Mouse (Mus musculus): ENCODE measurements around the gene Gsta4. TPM values are rescaled to one million over a fixed set of nuclear protein-coding genes. Genes with fewer than 3 reads are reported as not detected.
"Not testable (repeated sequence)": the region's sequence is repeated elsewhere in the genome, so short reads cannot be mapped to it uniquely, and the experiment has no call there.

The Gsta4 gene
- polyA plus RNA-seq, 1 experiment from 2014 or later: 18.1 TPM

DNA sequence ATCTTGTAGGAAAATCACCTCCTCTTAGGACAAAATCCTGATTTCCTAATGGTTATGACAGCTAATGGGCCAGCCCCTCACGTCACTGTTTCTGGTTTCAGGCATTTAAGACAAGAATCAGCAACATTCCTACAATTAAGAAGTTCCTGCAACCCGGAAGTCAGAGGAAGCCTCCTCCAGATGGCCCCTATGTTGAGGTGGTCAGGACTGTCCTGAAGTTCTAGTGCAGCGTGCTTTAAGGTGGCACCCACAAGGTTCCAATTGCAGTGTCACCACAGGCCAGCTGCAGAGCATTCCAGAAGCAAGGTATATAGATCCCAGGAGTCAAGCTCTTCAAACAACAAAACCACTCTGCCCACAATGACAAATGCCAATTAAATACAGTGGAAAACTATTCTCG, 26.4 kb downstream of the Gsta4 start:
- H3K27me3 ChIP-seq: no peaks in the 10 kb centered on the region
- no peak for DNase-seq (ENCODE audit: low read depth, low spot score)
- ATAC-seq: no peak
- TF ChIP-seq CTCF (IDR thresholded peaks at IDR 0.05): no peak
- in situ Hi-C loops (cut with MboI; ENCODE audit: low pct_unique_long_range_greater_than_20kb): loop anchor here (25.0 kb wide), 1 partner anchor 103 kb away; the partner anchor contains the start of gene Omt2a
- POLR2A ChIA-PET: no interaction called here
- CTCF ChIA-PET: no interaction called here

DNA sequence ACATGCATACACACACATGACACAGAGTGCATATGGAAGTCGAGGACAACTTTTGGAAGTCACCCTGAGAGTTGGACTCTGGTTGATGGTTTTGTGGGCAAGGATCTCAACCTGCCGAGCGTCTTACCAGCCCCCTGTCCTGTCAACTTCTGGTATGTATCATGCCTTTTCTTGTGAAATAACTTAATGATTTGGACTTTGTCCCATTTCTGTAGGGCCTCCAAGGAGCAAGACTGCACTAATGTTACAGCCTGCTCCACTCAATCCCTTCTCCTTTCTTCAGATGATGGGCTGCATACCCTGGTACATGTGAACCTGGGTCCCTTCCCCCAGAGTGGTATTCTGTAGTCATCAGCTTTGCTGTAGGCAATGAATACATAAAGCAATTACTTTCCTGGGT, 27.5 kb downstream of the Gsta4 start:
- in situ Hi-C loops (cut with MboI; ENCODE audit: low pct_unique_long_range_greater_than_20kb): loop anchor here (25.0 kb wide), 1 partner anchor 102 kb away; the partner anchor contains the start of gene Omt2a
- ATAC-seq: no peak
- no peaks in the 10 kb centered on the region for H3K27me3 ChIP-seq
- DNase-seq (ENCODE audit: low read depth, low spot score): no peak
- POLR2A ChIA-PET: no interaction called here
- TF ChIP-seq CTCF (IDR thresholded peaks at IDR 0.05): no peak
- CTCF ChIA-PET: no interaction called here

DNA sequence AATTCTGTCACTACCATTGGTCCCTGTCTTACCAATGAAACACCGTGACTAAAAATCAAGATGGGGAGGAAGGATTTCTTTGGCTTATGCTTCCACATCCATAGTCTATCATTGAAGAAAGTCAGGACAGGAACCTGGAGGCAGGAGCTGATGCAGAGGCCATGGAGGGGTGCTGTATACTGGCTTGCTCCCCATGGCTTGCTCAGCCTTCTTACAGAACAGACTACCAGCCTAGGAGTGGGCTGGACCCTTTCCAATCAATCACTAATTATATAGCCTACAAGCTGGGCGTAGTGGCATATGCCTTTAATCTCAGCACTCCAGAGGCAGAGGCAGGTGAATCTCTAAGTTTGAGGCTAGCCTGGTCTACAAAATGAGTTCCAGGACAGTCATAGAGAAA, 28.2 kb downstream of the Gsta4 start:
- TF ChIP-seq CTCF (IDR thresholded peaks at IDR 0.05): no peak
- DNase-seq (ENCODE audit: low read depth, low spot score): no peak
- no peak for ATAC-seq
- ChIA-PET CTCF (no interaction called here), POLR2A (no interaction called here)
- in situ Hi-C loops (cut with MboI; ENCODE audit: low pct_unique_long_range_greater_than_20kb): loop anchor here (25.0 kb wide), 1 partner anchor 101 kb away; the partner anchor contains the start of gene Omt2a
- H3K27me3 ChIP-seq: no peaks in the 10 kb centered on the region

DNA sequence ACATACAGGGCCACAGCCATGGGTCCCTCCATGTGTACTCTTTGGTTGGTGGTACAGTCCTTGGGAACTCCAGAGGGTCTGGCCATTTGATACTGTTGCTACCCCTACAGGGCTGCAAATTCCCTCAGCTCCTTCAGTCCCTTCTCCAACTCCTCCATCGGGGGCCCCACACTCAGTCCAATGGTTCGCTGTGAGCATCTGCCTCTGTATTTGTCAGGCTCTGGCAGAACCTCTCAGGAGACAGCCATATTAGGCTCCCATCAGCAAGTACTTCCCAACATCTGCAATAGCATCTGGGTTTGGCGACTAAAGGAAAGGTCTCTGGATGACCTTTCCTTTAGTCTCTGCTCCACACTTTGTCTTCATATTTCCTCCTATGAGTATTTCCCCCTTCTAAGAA, 28.9 kb downstream of the Gsta4 start:
- ChIA-PET CTCF (interaction anchor here (1.2 kb wide), 1 partner anchor 17 kb away, joined by 3 read pairs; no protein-coding TSS in a partner anchor), POLR2A (no interaction called here)
- no peak for DNase-seq (ENCODE audit: low read depth, low spot score)
- in situ Hi-C loops (cut with MboI; ENCODE audit: low pct_unique_long_range_greater_than_20kb): loop anchor here (25.0 kb wide), 1 partner anchor 101 kb away; the partner anchor contains the start of gene Omt2a
- no peak for TF ChIP-seq CTCF (IDR thresholded peaks at IDR 0.05)
- H3K27me3 ChIP-seq: no peaks in the 10 kb centered on the region
- no peak for ATAC-seq

DNA sequence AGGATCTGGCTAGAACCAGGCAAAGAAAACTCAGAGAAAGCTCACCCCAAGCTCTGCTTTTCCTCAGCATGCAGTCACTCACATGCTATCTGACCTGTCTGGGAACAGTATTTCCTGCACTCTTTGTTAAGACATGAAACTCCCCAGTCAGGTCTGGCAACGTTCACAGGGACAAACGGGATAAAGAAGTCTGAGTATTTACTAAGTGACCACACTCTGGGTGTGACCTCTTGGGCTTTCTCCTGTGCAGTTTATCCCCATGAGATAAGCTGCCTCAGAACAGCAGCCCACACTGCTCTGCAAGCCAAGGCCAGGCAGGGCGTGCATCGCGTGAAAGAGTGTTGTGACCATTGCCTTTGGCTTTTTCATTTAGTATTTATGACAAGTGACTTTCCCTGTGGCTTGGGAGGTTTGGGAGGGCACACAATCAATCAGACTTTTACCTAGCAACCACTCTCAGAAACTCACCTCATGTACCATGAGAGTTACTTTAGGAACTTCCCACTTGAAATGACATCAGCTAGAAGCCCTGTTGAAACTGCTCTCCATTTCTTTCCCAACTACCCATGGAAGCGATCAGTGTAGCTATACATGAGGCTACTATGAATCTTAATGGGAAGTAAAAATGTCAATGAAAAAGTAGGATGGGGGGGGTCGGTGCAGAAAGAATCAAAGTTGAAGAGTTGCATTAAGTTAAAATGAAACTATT, 29.9 kb downstream of the Gsta4 start:
- TF ChIP-seq CTCF (IDR thresholded peaks at IDR 0.05): no peak
- POLR2A ChIA-PET: no interaction called here
- no peak for ATAC-seq
- H3K27me3 ChIP-seq: no peaks in the 10 kb centered on the region
- in situ Hi-C loops (cut with MboI; ENCODE audit: low pct_unique_long_range_greater_than_20kb): loop anchor here (25.0 kb wide), 1 partner anchor 100 kb away; the partner anchor contains the start of gene Omt2a
- no peak for DNase-seq (ENCODE audit: low read depth, low spot score)
- CTCF ChIA-PET: interaction anchor here (1.2 kb wide), 1 partner anchor 18 kb away, joined by 3 read pairs; no protein-coding TSS in a partner anchor

DNA sequence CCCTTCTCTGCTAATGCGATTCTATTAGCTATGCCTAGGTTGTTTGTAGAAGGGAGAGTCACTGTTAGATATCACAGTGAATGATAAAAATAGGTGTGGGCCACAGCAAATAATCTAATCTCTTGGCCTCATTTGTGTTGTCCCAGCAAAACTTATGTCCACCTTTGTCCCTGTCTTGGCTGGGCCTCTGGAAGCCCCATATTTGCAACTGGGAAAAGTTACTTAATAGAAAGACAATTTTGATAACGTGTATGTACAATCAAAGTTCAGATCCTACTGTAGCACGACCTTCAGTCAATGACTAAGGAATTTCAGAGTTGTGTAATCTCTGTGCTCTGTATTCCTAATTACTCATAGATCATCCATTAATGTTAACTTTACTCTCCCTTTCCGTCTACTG, 34.5 kb downstream of the Gsta4 start:
- H3K27me3 ChIP-seq: no peaks in the 10 kb centered on the region
- ATAC-seq: no peak
- ChIA-PET CTCF (interaction anchor here (0.8 kb wide), 1 partner anchor 13 kb away, joined by 3 read pairs; no protein-coding TSS in a partner anchor), POLR2A (no interaction called here)
- TF ChIP-seq CTCF (IDR thresholded peaks at IDR 0.05): no peak
- no peak for DNase-seq (ENCODE audit: low read depth, low spot score)
- in situ Hi-C loops (cut with MboI; ENCODE audit: low pct_unique_long_range_greater_than_20kb): loop anchor here (25.0 kb wide), 1 partner anchor 95 kb away; the partner anchor contains the start of gene Omt2a

DNA sequence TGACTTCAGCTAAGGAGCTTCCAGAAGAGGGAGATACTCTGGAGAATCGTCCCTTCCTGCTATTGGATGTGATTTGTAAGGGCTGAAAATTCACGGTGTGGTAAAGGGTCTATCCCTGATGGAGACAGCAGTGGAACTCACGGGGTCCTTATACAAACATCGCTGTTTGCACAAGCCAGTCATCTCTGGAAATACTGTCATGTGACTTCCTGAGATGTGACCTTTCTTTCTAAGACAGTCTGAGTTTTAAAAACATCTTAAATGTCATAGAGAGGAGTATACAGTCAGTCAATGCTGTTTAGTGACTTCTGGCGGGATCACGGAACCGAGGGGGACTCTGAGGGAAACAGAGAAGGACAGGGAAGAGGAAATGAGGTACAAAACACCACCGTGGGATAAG, 40.0 kb downstream of the Gsta4 start:
- ChIA-PET POLR2A (no interaction called here), CTCF (interaction anchor here (1.1 kb wide), 1 partner anchor 108 kb away, joined by 3 read pairs; no protein-coding TSS in a partner anchor)
- DNase-seq (ENCODE audit: low read depth, low spot score) (no peak), ATAC-seq (no peak)
- no peaks in the 10 kb centered on the region for H3K27me3 ChIP-seq
- in situ Hi-C loops (cut with MboI; ENCODE audit: low pct_unique_long_range_greater_than_20kb): loop anchor here (25.0 kb wide), 1 partner anchor 90 kb away; the partner anchor contains the start of gene Omt2a
- TF ChIP-seq CTCF (IDR thresholded peaks at IDR 0.05): no peak

DNA sequence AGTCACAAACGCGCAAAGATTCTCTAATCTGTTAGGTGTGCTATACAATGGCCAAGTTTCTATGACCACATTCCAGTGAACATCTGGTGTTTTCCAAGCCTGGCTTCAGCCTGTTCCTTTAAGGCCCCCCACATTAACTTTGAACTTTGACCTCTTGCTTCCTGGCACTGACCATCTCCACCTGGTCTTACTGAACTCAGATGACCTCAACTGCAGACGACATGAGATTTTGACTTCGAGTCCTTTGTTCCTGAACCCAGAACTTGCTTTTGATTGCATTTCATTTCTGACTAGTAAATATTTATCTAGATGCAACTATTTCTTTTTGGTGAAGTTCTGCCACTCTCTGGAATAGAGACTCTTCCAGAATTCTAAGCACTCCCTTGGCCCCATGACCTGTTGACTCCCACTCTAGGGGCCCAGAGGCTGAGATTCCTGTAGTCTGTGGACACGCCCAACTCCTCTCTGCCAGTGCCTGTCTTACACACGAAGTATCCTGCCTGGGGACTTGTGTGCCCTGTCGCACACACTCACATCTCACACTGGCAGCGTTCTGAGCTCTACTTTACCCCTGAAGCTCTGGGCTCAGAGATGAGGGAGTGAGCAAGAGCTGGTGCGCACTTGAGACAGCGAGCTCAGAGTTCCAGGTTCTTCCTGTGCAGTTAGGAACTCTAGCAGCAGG, 40.8 kb downstream of the Gsta4 start:
- no peak for ATAC-seq
- POLR2A ChIA-PET: no interaction called here
- CTCF ChIA-PET: interaction anchor here (1.1 to 1.4 kb wide), 2 partner anchors 9 to 109 kb away, joined by 3 to 7 read pairs; no protein-coding TSS in a partner anchor
- DNase-seq (ENCODE audit: low read depth, low spot score): no peak
- H3K27me3 ChIP-seq: no peaks in the 10 kb centered on the region
- no peak for TF ChIP-seq CTCF (IDR thresholded peaks at IDR 0.05)
- in situ Hi-C loops (cut with MboI; ENCODE audit: low pct_unique_long_range_greater_than_20kb): loop anchor here (25.0 kb wide), 1 partner anchor 89 kb away; the partner anchor contains the start of gene Omt2a

DNA sequence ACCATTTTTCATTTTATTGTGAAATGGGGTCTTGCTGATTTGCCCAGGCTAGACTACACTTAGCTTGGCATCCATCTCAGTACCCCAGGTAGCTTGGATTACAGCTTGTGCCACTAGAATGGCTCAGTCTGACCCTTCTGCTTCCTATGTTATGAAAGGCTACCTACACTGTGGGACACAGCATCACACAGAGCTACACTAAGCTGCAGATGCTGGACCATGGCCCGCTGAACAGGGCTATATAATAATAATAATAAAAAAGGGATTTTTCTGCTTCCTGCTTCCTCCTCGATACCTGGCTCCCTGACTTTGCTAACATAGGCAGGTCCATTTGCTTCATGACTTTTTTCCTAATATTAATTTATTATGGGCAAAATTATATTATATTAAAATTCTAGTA, 41.8 kb downstream of the Gsta4 start:
- in situ Hi-C loops (cut with MboI; ENCODE audit: low pct_unique_long_range_greater_than_20kb): loop anchor here (25.0 kb wide), 1 partner anchor 88 kb away; the partner anchor contains the start of gene Omt2a
- CTCF ChIA-PET: interaction anchor here (1.1 to 1.4 kb wide), 2 partner anchors 10 to 30 kb away, joined by 4 to 7 read pairs; no protein-coding TSS in a partner anchor
- H3K27me3 ChIP-seq: no peaks in the 10 kb centered on the region
- TF ChIP-seq CTCF (IDR thresholded peaks at IDR 0.05): no peak
- POLR2A ChIA-PET: no interaction called here
- DNase-seq (ENCODE audit: low read depth, low spot score): no peak
- ATAC-seq: no peak

DNA sequence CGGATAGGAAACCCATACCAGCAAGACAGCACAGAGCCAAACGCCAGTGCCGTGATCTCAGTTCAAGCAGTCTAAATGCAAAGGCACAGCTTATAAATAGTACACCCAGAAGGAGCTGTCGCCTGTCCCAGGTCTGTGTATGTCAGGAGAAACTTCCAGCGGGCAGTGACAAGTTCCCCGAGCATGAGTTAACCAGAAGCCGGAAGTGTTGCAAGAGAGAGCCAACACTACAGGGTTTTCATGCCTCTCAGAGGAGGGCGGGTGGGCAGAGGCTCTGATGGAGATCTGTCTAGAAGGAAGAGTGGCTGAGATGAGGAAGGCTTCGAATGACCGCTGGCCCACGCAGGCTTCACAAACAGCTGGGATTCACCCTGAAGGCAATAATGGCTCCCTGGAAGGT, 42.7 kb downstream of the Gsta4 start:
- CTCF ChIA-PET: no interaction called here

DNA sequence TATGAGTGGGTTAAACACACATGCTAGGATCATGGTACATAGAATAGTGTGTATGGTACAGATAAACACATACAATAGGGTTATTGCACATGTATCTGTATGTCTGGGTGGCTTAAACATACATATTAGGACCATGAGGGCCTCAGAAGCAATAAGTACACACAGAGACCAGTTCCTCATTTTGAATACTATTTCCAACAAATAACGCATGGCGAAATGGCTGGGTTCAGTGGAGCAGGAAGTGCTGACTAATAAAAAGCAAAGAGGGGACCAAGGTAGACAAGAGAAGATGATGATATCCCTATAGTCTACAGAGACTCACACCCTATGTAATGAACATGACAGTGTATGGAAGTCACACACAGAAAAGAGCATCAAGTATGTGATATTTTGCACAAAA, 45.5 kb downstream of the Gsta4 start:
- H3K27me3 ChIP-seq: no peaks in the 10 kb centered on the region
- ATAC-seq: no peak
- no peak for TF ChIP-seq CTCF (IDR thresholded peaks at IDR 0.05)
- in situ Hi-C loops (cut with MboI; ENCODE audit: low pct_unique_long_range_greater_than_20kb): no loop called here
- DNase-seq (ENCODE audit: low read depth, low spot score): no peak
- CTCF ChIA-PET: no interaction called here
- POLR2A ChIA-PET: no interaction called here

More for the DNA sequence above, 42.7 kb downstream of the Gsta4 start:
- in situ Hi-C loops (cut with MboI; ENCODE audit: low pct_unique_long_range_greater_than_20kb): no loop called here
- POLR2A ChIA-PET: no interaction called here
- ATAC-seq (peak; percentile 40), DNase-seq (ENCODE audit: low read depth, low spot score) (no peak)
- H3K27me3 ChIP-seq: no peaks in the 10 kb centered on the region
- no peak for TF ChIP-seq CTCF (IDR thresholded peaks at IDR 0.05)

DNA sequence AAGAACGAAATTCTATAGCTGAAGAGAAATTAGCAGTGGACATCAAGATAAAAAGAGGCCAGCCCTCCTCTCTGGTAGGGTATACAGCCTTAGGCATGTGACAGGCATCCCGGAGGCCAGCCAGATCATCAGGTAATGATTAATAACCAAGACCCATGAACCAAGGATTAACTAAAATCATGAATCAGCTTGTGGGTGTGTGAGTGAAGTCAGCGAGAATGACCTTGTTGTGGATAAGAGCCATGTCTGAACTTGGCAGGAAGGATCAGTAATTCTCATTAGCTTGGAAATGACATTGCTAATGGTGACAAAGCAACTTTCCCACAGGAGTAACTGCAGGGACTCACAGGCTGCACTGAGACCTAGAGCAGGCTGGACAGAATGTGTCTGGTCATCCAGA, 47.1 kb downstream of the Gsta4 start:
- H3K27me3 ChIP-seq; DNase-seq (ENCODE audit: low read depth, low spot score); CTCF ChIA-PET; POLR2A ChIA-PET; in situ Hi-C loops (cut with MboI; ENCODE audit: low pct_unique_long_range_greater_than_20kb): not testable (repeated sequence)
- ATAC-seq: peak; percentile 66

DNA sequence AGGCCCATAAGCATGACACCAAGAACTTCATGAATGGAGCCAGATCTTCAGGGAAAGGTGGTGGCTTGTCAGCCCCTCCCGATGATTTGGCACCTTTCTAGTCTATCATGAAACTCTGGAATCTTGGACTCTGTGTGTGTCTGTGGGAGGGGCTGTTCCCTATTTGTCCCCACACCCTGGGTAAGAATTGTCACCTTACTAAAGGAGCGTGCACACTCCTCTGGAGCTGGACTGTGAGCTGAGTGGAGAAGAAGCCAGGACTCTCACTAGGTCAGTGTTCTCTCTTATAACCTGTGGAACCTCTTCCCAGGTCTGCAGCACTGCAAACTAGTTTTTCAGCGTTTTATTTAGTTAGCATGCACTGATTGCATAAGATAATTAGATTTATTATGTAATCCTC, 47.9 kb downstream of the Gsta4 start, which contains the start of gene Gsta1:
TSS of gene Gsta1 (plus strand) at position 196 of the 400 bp plus-strand sequence.
- POLR2A ChIA-PET; in situ Hi-C loops (cut with MboI; ENCODE audit: low pct_unique_long_range_greater_than_20kb); H3K27me3 ChIP-seq; DNase-seq (ENCODE audit: low read depth, low spot score); ATAC-seq; CTCF ChIA-PET: not testable (repeated sequence)

DNA sequence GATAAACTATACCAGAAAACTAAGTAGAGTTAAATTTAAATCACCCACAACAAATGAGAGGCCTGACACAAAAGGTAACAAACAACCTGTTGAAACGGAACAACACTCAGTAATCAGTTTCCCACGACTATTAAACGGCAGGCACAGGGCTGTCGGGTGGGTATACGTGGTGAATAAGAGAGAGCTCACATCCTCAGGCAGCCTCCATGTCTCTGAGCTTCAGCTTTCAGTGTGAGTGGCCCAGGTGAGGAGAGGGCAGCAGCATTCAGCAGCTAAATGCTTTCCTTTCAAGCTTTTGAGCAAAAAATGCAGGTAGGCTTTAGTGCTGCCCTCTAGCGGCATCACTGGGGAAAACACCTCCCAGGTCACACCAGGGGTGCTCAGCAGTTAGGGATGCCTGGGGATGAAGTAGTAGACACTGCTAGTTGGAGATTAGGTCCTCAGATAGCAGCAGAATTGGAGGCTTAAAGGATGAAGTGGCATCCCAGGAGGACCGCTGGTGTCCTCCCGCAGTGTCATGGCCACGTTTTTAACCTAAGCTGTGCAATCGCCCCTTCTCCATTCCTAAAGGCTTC, 50.6 kb downstream of the Gsta4 start:
- H3K27me3 ChIP-seq; in situ Hi-C loops (cut with MboI; ENCODE audit: low pct_unique_long_range_greater_than_20kb); POLR2A ChIA-PET; ATAC-seq; CTCF ChIA-PET; DNase-seq (ENCODE audit: low read depth, low spot score): not testable (repeated sequence)
